Mouse (Mus musculus): Measurements from ENCODE around the gene Hprt.

DNA sequence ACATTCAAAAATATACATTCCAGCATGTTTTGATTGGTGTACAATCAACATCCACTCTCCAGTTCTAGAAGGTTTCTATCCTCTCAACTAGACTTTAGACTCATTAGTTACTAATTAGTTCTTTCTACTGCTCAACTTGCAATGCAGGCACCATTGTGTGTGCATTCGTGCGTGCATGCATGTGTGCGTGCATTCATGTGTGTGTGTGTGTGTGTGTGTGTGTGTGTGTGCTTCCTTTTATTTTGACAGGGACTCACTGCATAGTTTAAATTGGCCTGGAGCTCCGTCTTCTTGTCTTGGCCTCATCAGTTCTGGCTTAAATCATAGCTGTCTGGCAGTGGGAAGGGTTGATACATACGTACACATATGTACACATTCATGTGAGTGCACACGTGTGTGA is 53.1 kb downstream of the Hprt start:
- TF ChIP-seq GATA1 (IDR thresholded peaks at IDR 0.05; ENCODE audit: low read length) (no peak), TAL1 (IDR thresholded peaks at IDR 0.05; ENCODE audit: low read length) (no peak)

Measured in erythroblast, embryonic 14.5 days (primary cell).